9 mouse cellular contexts compared by ENCODE assay signal in genomic region chr3:142439591-142440093, GRCm38 (mm10). TPM values are rescaled to one million over a fixed set of nuclear protein-coding genes. Genes with fewer than 3 reads are reported as not detected.
DNase-seq lines count a peak whose midpoint lies in the region; ATAC-seq and TF ChIP-seq lines count a peak whose summit lies in the region.
"Had no signal": no experiment of that assay in that cellular context is flagged by ENCODE, and none has a peak within 500 bp of the region (broad histone marks: within the 10 kb centered on the region; RNA-seq: fewer than 3 reads in every experiment).

No protein-coding gene starts in this region.

- peak; percentile 53 for ATAC-seq in kidney, postnatal 0 days (replicated peaks; ENCODE audit: low FRiP score, low read depth)
- no peak for ATAC-seq in forebrain, embryonic 13.5 days
- no peak for ATAC-seq in hindbrain, embryonic 13.5 days (ENCODE audit: low FRiP score)

- H3K27me3 ChIP-seq in kidney, postnatal 0 days (ENCODE audit: insufficient read depth, low read length), result no peaks in the 10 kb centered on the region
- H3K27me3 ChIP-seq in forebrain, embryonic 13.5 days, result no peaks in the 10 kb centered on the region
- H3K27me3 ChIP-seq in hindbrain, embryonic 13.5 days, result no peaks in the 10 kb centered on the region

- no peaks in the 10 kb centered on the region for H3K9me3 ChIP-seq in kidney, postnatal 0 days (replicated peaks; ENCODE audit: low read length)
- H3K9me3 ChIP-seq in forebrain, embryonic 13.5 days (replicated peaks), result no peaks in the 10 kb centered on the region
- no peaks in the 10 kb centered on the region for H3K9me3 ChIP-seq in hindbrain, embryonic 13.5 days

- peak; percentile 6 for DNase-seq in ovary, adult 18-20 months (ENCODE audit: low spot score)
- DNase-seq in ovary, postnatal 14 days (ENCODE audit: low spot score), result no peak
- peak; percentile 83 for DNase-seq in heart, adult 8-10 months (ENCODE audit: low spot score)
- peak; percentile 87 for DNase-seq in kidney, postnatal 0 days (ENCODE audit: low spot score)
- peak; percentile 22 for DNase-seq in retina, embryonic 14.5 days (ENCODE audit: low spot score)
- no peak for DNase-seq in T-cell, adult 2 months (ENCODE audit: low spot score)

- WGBS in kidney, postnatal 0 days, result 4% methylated on average over 7 of the region's 7 CpGs
- WGBS in forebrain, embryonic 13.5 days, result 66% methylated on average over 7 of the region's 7 CpGs
- WGBS in hindbrain, embryonic 13.5 days, result 54% methylated on average over 7 of the region's 7 CpGs

- H3K9ac ChIP-seq in kidney, postnatal 0 days (ENCODE audit: low read depth, low read length), result no peak overlapping the region
- no peak overlapping the region for H3K9ac ChIP-seq in forebrain, embryonic 13.5 days
- H3K9ac ChIP-seq in hindbrain, embryonic 13.5 days, result no peak overlapping the region

- peaks cover 23% of the 10 kb centered on the region for H3K4me1 ChIP-seq in kidney, postnatal 0 days (replicated peaks; ENCODE audit: insufficient read depth, low read length)
- H3K4me1 ChIP-seq in forebrain, embryonic 13.5 days, result 0 out of 2 replicates have a peak, but pooled peaks cover 3% of the 10 kb centered on the region
- H3K4me1 ChIP-seq in hindbrain, embryonic 13.5 days (replicated peaks), result 0 out of 2 replicates have a peak, but pooled peaks cover 6% of the 10 kb centered on the region

- H3K36me3 ChIP-seq in kidney, postnatal 0 days (ENCODE audit: insufficient read depth, low read length), result no peaks in the 10 kb centered on the region
- no peaks in the 10 kb centered on the region for H3K36me3 ChIP-seq in forebrain, embryonic 13.5 days (ENCODE audit: poor library complexity, severe bottlenecking)
- no peaks in the 10 kb centered on the region for H3K36me3 ChIP-seq in hindbrain, embryonic 13.5 days

- no peak overlapping the region for H3K4me3 ChIP-seq in kidney, postnatal 0 days (replicated peaks; ENCODE audit: low read depth, low read length)
- H3K4me3 ChIP-seq in forebrain, embryonic 13.5 days, result no peak overlapping the region
- no peak overlapping the region for H3K4me3 ChIP-seq in hindbrain, embryonic 13.5 days

- TF ChIP-seq CTCF in kidney, postnatal 0 days (IDR thresholded peaks at IDR 0.05; ENCODE audit: low read depth), result no peak

- H3K27ac ChIP-seq in kidney, postnatal 0 days, result peak overlapping the region; percentile 65
- H3K27ac ChIP-seq in forebrain, embryonic 13.5 days, result no peak overlapping the region
- H3K27ac ChIP-seq in hindbrain, embryonic 13.5 days, result no peak overlapping the region

- peak overlapping the region; percentile 32 for H3K4me2 ChIP-seq in kidney, postnatal 0 days (ENCODE audit: low read length)
- no peak overlapping the region for H3K4me2 ChIP-seq in forebrain, embryonic 13.5 days
- no peak overlapping the region for H3K4me2 ChIP-seq in hindbrain, embryonic 13.5 days

RNA-seq across cellular contexts. Expression of gene Pdlim5, which starts 44.1 kb away (rescaled TPM):
- 100 to 1,000 TPM; 698 to 745 (median 734) TPM for total RNA-seq in heart, adult 8-10 months (2022)
- 32.5 and 35.3 TPM in 2 replicates for polyA plus RNA-seq in kidney, postnatal 0 days (2015; fragmentation: Nextera tagmentation; extraction: Ambion mirVana)
- 8.7 and 10.7 TPM in 2 replicates for polyA plus RNA-seq in forebrain, embryonic 13.5 days (2015; fragmentation: Nextera tagmentation; extraction: Ambion mirVana)
- polyA plus RNA-seq in hindbrain, embryonic 13.5 days (2015; fragmentation: Nextera tagmentation; extraction: Ambion mirVana), result 13.8 and 15.0 TPM in 2 replicates

RNA-seq across cellular contexts. Expression of gene Gbp5, which starts 54.1 kb away (rescaled TPM):
- total RNA-seq in heart, adult 8-10 months (2022), result 1 to 10 TPM; 6.6 to 8.4 (median 7.6) TPM
- polyA plus RNA-seq in kidney, postnatal 0 days (2015; fragmentation: Nextera tagmentation; extraction: Ambion mirVana), result 0.11 and 0.16 TPM in 2 replicates
- polyA plus RNA-seq in forebrain, embryonic 13.5 days (2015; fragmentation: Nextera tagmentation; extraction: Ambion mirVana), result not detected in 2 replicates
- polyA plus RNA-seq in hindbrain, embryonic 13.5 days (2015; fragmentation: Nextera tagmentation; extraction: Ambion mirVana), result 0.13 TPM in 1 of 2 replicates, not detected in the other
- total RNA-seq: ES-E14 had no signal

Comparison
In these comparisons a context has a peak if more than half of its experiments do, and no peak if none do; other contexts are left out.
1. DNase-seq: peak in ovary, adult 18-20 months (single experiment), heart, adult 8-10 months (single experiment), kidney, postnatal 0 days (single experiment) and retina, embryonic 14.5 days (single experiment); none in ovary, postnatal 14 days (single experiment) and T-cell, adult 2 months (single experiment).